In genomic region chr6:94592710-94593109, GRCm38 (mm10) we compare ENCODE assay signal across 9 mouse cellular contexts.
DNase-seq lines count a peak whose midpoint lies in the region; ATAC-seq and TF ChIP-seq lines count a peak whose summit lies in the region.
"Had no signal": no experiment of that assay in that cellular context is flagged by ENCODE, and none has a peak within 500 bp of the region (broad histone marks: within the 10 kb centered on the region; RNA-seq: fewer than 3 reads in every experiment).

No protein-coding gene starts in this region.

- H3K27me3 ChIP-seq in embryonic facial prominence, embryonic 10.5 days (replicated peaks; ENCODE audit: low read depth, poor library complexity, severe bottlenecking), result no peaks in the 10 kb centered on the region
- no peaks in the 10 kb centered on the region for H3K27me3 ChIP-seq in midbrain, embryonic 14.5 days (ENCODE audit: control insufficient read depth, insufficient read depth, low read length)

- DNase-seq in left cerebral cortex, adult 2 months (ENCODE audit: extremely low spot score in 1 of 2, low spot score in 2 of 2), result no peak
- no peak for DNase-seq in left cerebral cortex, postnatal 10 days (ENCODE audit: extremely low spot score in 1 of 2, low spot score in 2 of 2)
- peak; percentile 37 for DNase-seq in embryonic facial prominence, embryonic 10.5 days (ENCODE audit: low spot score)
- DNase-seq in forelimb bud, embryonic 11.5 days (ENCODE audit: low read depth, low spot score), result peak; percentile 45
- peak; percentile 31 for DNase-seq in midbrain, embryonic 14.5 days
- DNase-seq in cerebellum, postnatal 14 days, result no peak
- DNase-seq in frontal cortex, adult 2 months (ENCODE audit: extremely low spot score in 1 of 2, low spot score in 1 of 2), result no peak
- DNase-seq in cerebellum, adult 8-10 months, result no peak
- DNase-seq: cerebellum, adult 9-10 months had no signal

- H3K4me1 ChIP-seq in embryonic facial prominence, embryonic 10.5 days, result peaks cover 50% of the 10 kb centered on the region
- H3K4me1 ChIP-seq in midbrain, embryonic 14.5 days (ENCODE audit: control insufficient read depth, insufficient read depth, low read length), result peaks cover 12% of the 10 kb centered on the region; the same call in 1 of the 2 replicates

- no peaks in the 10 kb centered on the region for H3K9me3 ChIP-seq in embryonic facial prominence, embryonic 10.5 days
- no peaks in the 10 kb centered on the region for H3K9me3 ChIP-seq in midbrain, embryonic 14.5 days (ENCODE audit: control insufficient read depth, low read length)

- 27% methylated on average over 4 of the region's 4 CpGs for WGBS in embryonic facial prominence, embryonic 10.5 days
- 22% methylated on average over 4 of the region's 4 CpGs for WGBS in midbrain, embryonic 14.5 days

- intact Hi-C loops in left cerebral cortex, adult 2 months (cut with DNase I), result no loop called here
- intact Hi-C loops in left cerebral cortex, postnatal 10 days (cut with DNase I), result no loop called here

- no peak overlapping the region for H3K4me2 ChIP-seq in midbrain, embryonic 14.5 days (ENCODE audit: low read length)

- H3K4me3 ChIP-seq in left cerebral cortex, adult 2 months, result no peak overlapping the region
- 0 out of 2 replicates have a peak overlapping the region, but pooled peaks have one; percentile 16 for H3K4me3 ChIP-seq in embryonic facial prominence, embryonic 10.5 days
- no peak overlapping the region for H3K4me3 ChIP-seq in midbrain, embryonic 14.5 days (replicated peaks; ENCODE audit: low read depth, low read length)

- no peaks in the 10 kb centered on the region for H3K36me3 ChIP-seq in embryonic facial prominence, embryonic 10.5 days (replicated peaks)
- no peaks in the 10 kb centered on the region for H3K36me3 ChIP-seq in midbrain, embryonic 14.5 days (ENCODE audit: control insufficient read depth, insufficient read depth, low read length)

- peak overlapping the region; percentile 21; the same call in 1 of the 2 replicates for H3K27ac ChIP-seq in left cerebral cortex, adult 2 months
- H3K27ac ChIP-seq in embryonic facial prominence, embryonic 10.5 days (replicated peaks), result peak overlapping the region; percentile 61
- no peak overlapping the region for H3K27ac ChIP-seq in midbrain, embryonic 14.5 days (replicated peaks; ENCODE audit: low read depth, low read length)

- TF ChIP-seq CTCF in left cerebral cortex, adult 2 months (IDR thresholded peaks at IDR 0.05), result no peak

- no peak overlapping the region for H3K9ac ChIP-seq in midbrain, embryonic 14.5 days (replicated peaks; ENCODE audit: low read length)

- ATAC-seq in midbrain, embryonic 14.5 days (ENCODE audit: low FRiP score, low TSS enrichment), result no peak

Comparison
In these comparisons a context has a peak if more than half of its experiments do, and no peak if none do; other contexts are left out.
1. DNase-seq: peak in embryonic facial prominence, embryonic 10.5 days (single experiment), forelimb bud, embryonic 11.5 days (single experiment) and midbrain, embryonic 14.5 days (single experiment); none in left cerebral cortex, adult 2 months (0 of 2), left cerebral cortex, postnatal 10 days (0 of 2), cerebellum, postnatal 14 days (0 of 2), frontal cortex, adult 2 months (0 of 2) and cerebellum, adult 8-10 months (single experiment).